Mouse (Mus musculus): ENCODE measurements around the gene Rad51b. TPM values are rescaled to one million over a fixed set of nuclear protein-coding genes. Genes with fewer than 3 reads are reported as not detected.

Rad51b gene
- polyA plus RNA-seq, 1 experiment from 2014 or later: 0.87 TPM

DNA sequence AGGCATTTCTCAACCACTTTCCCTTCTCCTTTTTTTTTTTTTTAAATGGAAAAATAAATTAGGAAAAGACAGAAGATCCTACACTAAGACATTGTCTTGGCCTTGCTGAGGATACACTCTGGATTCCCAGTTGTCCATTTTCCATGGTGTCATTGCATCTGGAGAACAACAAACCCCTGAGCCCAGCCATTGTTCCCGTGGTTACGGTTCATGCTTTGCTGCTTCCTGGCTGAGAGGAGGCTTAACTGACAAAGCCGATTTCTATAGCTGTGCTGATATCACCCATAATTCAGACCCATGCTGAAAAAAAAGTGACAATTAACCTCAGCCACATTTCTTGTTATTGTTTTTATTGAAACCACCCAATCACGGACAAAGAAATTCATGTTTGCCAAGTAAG, 295.1 kb downstream of the Rad51b start:
- 32% methylated on average over 4 of the region's 4 CpGs for WGBS
- H3K9ac ChIP-seq (replicated peaks; ENCODE audit: low read depth, low read length): no peak overlapping the region
- H3K27ac ChIP-seq (ENCODE audit: low read depth, low read length): no peak overlapping the region
- H3K4me3 ChIP-seq (ENCODE audit: low read depth, low read length): no peak overlapping the region
- H3K9me3 ChIP-seq (ENCODE audit: control insufficient read depth, low read length): no peaks in the 10 kb centered on the region
- H3K4me1 ChIP-seq (ENCODE audit: control insufficient read depth, insufficient read depth, low read length): no peaks in the 10 kb centered on the region
- no peaks in the 10 kb centered on the region for H3K36me3 ChIP-seq (ENCODE audit: control insufficient read depth, insufficient read depth, low read length)
- no peaks in the 10 kb centered on the region for H3K27me3 ChIP-seq (ENCODE audit: control insufficient read depth, insufficient read depth, low read length)
- no peak overlapping the region for H3K4me2 ChIP-seq (ENCODE audit: low read depth, low read length)
- ATAC-seq (ENCODE audit: low read depth): no peak

DNA sequence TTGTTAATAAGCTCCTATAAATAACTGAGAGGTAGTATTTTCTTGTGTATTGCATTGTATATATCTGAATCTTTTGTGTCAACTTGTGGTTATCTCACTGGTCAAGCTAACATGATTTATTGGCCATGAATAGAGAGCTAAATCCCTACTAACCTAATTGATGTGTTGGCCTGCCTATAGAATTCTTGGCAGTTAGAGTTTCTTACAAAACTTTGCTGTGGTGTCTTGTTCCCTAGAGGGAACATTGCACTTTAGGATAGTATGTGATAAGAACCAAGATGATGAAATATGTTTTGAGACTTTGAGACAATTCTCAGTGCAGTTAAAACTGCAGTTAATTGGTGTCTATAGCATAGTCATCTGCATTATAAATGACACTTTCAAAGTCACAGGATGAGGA, 299.8 kb downstream of the Rad51b start:
- Histone ChIP-seq H3K4me2 (ENCODE audit: low read depth, low read length) (no peak overlapping the region), H3K36me3 (ENCODE audit: control insufficient read depth, insufficient read depth, low read length) (no peaks in the 10 kb centered on the region), H3K27ac (ENCODE audit: low read depth, low read length) (no peak overlapping the region), H3K4me3 (ENCODE audit: low read depth, low read length) (no peak overlapping the region), H3K4me1 (ENCODE audit: control insufficient read depth, insufficient read depth, low read length) (no peaks in the 10 kb centered on the region), H3K9me3 (ENCODE audit: control insufficient read depth, low read length) (no peaks in the 10 kb centered on the region), H3K27me3 (ENCODE audit: control insufficient read depth, insufficient read depth, low read length) (no peaks in the 10 kb centered on the region), H3K9ac (replicated peaks; ENCODE audit: low read depth, low read length) (no peak overlapping the region)
- ATAC-seq (ENCODE audit: low read depth): no peak

DNA sequence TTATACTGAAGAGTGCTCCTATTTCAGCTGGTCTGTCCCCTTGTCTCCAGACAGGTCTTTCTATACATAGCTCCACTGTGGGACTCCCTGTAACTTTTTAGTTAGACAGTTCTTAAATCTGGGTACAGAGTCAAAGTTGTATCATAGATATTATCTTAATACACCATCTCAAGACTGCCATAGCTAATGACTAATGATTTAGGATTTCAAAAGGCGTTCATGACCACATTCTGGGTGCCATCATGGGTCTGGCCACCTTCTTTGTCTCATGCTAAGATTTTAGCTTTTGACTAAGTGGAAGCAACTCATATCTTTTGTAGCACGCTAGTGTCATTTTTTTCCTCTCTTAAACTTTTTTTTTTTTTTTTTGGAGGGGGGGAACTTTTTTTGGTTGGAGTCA, 300.3 kb downstream of the Rad51b start:
- H3K36me3 ChIP-seq (ENCODE audit: control insufficient read depth, insufficient read depth, low read length): no peaks in the 10 kb centered on the region
- no peak overlapping the region for H3K9ac ChIP-seq (replicated peaks; ENCODE audit: low read depth, low read length)
- H3K27me3 ChIP-seq (ENCODE audit: control insufficient read depth, insufficient read depth, low read length): no peaks in the 10 kb centered on the region
- H3K9me3 ChIP-seq (ENCODE audit: control insufficient read depth, low read length): no peaks in the 10 kb centered on the region
- no peak overlapping the region for H3K27ac ChIP-seq (ENCODE audit: low read depth, low read length)
- no peak overlapping the region for H3K4me2 ChIP-seq (ENCODE audit: low read depth, low read length)
- 95% methylated on average over 2 of the region's 2 CpGs for WGBS
- no peak for ATAC-seq (ENCODE audit: low read depth)
- H3K4me1 ChIP-seq (ENCODE audit: control insufficient read depth, insufficient read depth, low read length): no peaks in the 10 kb centered on the region
- no peak overlapping the region for H3K4me3 ChIP-seq (ENCODE audit: low read depth, low read length)

DNA sequence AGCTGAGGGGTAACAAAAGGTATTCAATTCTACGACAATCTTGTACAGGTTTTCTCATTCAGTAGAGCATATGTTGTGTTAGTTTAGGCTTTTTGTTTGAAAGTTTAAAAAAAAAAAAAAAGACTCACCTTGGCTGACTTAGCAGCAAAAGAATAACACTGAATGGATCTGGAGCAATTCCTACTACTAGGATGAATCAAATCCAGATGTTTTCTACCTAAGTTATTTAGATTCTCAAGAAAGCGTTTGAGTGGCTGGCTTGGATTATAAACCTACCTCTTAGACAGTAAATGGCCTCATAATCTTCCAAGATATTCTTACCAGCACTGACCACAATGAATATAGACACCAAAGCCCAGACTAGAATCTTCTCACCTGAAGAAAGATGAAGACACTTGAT, 300.7 kb downstream of the Rad51b start:
- Histone ChIP-seq H3K27ac (ENCODE audit: low read depth, low read length) (no peak overlapping the region), H3K4me1 (ENCODE audit: control insufficient read depth, insufficient read depth, low read length) (no peaks in the 10 kb centered on the region), H3K9me3 (ENCODE audit: control insufficient read depth, low read length) (no peaks in the 10 kb centered on the region), H3K4me3 (ENCODE audit: low read depth, low read length) (no peak overlapping the region), H3K9ac (replicated peaks; ENCODE audit: low read depth, low read length) (no peak overlapping the region), H3K36me3 (ENCODE audit: control insufficient read depth, insufficient read depth, low read length) (no peaks in the 10 kb centered on the region), H3K27me3 (ENCODE audit: control insufficient read depth, insufficient read depth, low read length) (no peaks in the 10 kb centered on the region), H3K4me2 (ENCODE audit: low read depth, low read length) (no peak overlapping the region)
- ATAC-seq (ENCODE audit: low read depth): no peak
- whole genome bisulfite sequencing: 93% methylated on average over 2 of the region's 2 CpGs

DNA sequence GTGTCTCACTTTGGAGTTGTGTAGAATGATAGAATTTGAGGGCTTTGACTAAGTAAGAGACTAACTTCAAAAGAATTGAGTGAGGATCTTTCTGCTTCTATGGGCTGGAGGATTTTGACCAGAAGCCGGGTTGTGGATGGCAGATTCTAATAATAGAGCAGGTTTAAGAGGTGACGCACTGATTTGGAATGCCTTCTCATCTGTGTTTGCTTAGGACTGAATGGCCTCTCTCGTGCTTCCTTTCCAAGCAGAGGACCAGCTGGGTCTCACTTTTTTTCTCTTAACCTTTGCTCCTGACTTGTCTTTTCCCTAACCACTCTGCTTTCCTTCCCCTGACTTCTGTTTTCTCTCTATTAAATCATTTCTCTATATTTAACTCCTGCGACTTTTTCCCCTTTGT, 301.4 kb downstream of the Rad51b start:
- no peak for ATAC-seq (ENCODE audit: low read depth)
- Histone ChIP-seq H3K27ac (ENCODE audit: low read depth, low read length) (no peak overlapping the region), H3K36me3 (ENCODE audit: control insufficient read depth, insufficient read depth, low read length) (no peaks in the 10 kb centered on the region), H3K9me3 (ENCODE audit: control insufficient read depth, low read length) (no peaks in the 10 kb centered on the region), H3K4me3 (ENCODE audit: low read depth, low read length) (no peak overlapping the region), H3K4me2 (ENCODE audit: low read depth, low read length) (no peak overlapping the region), H3K9ac (replicated peaks; ENCODE audit: low read depth, low read length) (no peak overlapping the region), H3K4me1 (ENCODE audit: control insufficient read depth, insufficient read depth, low read length) (no peaks in the 10 kb centered on the region), H3K27me3 (ENCODE audit: control insufficient read depth, insufficient read depth, low read length) (no peaks in the 10 kb centered on the region)
- 46% methylated on average over 4 of the region's 4 CpGs for WGBS

DNA sequence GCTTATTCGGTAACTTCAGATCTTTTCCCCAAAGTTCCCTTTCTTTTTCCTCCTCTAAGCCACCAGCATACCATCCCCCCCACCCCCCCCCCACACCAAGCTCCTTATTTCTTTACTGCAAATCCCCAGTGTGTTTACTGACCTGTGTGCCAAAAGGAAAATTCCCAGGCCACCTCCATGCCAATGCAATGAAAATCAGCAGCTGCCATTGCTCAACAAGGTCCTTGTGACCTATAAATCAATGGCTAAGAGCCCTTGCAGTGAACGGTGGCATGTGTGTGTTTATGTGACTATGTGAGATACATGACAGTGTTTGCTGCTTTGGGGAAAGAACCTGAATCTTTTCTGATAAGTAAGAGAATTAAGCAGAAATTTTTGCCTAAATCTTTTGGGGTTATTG, 301.8 kb downstream of the Rad51b start:
- no peaks in the 10 kb centered on the region for H3K27me3 ChIP-seq (ENCODE audit: control insufficient read depth, insufficient read depth, low read length)
- no peak overlapping the region for H3K9ac ChIP-seq (replicated peaks; ENCODE audit: low read depth, low read length)
- H3K4me2 ChIP-seq (ENCODE audit: low read depth, low read length): no peak overlapping the region
- no peak overlapping the region for H3K27ac ChIP-seq (ENCODE audit: low read depth, low read length)
- WGBS: 28% methylated on average over 2 of the region's 2 CpGs
- no peak for ATAC-seq (ENCODE audit: low read depth)
- no peaks in the 10 kb centered on the region for H3K9me3 ChIP-seq (ENCODE audit: control insufficient read depth, low read length)
- H3K36me3 ChIP-seq (ENCODE audit: control insufficient read depth, insufficient read depth, low read length): no peaks in the 10 kb centered on the region
- no peaks in the 10 kb centered on the region for H3K4me1 ChIP-seq (ENCODE audit: control insufficient read depth, insufficient read depth, low read length)
- no peak overlapping the region for H3K4me3 ChIP-seq (ENCODE audit: low read depth, low read length)

DNA sequence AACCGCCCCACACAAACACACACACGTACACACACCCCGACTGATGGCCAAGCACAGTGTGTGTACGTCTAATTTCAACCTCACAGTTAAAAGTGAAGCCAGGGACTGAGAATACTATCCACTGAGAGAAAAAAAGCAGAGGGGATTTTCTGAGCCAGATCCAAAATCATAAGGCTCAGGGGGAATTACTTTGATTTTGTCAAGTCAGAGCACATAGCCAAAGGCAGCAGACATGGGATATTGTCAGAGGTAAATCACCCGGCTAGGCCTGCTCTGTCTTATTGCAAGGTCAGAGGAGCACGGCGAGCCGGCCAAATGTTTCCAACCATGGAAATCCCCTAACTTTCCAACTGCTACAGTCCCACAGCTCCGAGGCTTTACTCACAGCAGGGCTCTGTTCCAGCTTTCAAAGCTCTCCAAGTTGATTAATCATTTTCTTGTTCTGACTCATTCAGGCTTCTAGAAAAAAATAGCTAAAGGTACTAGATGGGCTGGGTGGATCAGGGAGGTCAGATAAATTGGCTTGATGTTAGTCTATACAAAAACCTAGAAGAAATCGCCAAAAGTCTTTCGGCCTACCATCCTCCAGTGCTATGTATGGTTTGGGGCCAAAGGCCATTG, 303.2 kb downstream of the Rad51b start:
- ATAC-seq (ENCODE audit: low read depth): no peak
- WGBS: 38% methylated on average over 11 of the region's 11 CpGs
- H3K27ac ChIP-seq (ENCODE audit: low read depth, low read length): no peak overlapping the region

DNA sequence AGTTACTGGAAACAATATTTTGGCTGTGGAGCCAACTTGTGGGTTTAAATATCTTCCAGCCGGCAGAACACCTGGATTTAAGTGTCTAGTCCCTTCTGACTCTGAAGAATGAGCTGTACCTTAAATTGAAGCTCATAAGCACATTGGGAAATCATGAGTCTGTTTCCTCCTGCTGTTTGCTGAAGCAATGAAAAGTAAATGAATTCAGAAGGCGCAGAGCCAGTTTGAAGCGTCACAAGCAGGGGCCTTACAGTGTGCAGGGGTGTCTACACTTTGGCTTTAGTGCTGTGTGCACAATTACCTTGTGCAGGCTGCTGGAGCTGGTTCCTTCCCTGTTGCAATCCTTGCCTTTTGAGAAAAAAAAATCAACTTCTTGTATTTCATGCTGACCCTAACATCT, 305.6 kb downstream of the Rad51b start:
- Histone ChIP-seq H3K4me3 (ENCODE audit: low read depth, low read length) (no peak overlapping the region), H3K36me3 (ENCODE audit: control insufficient read depth, insufficient read depth, low read length) (no peaks in the 10 kb centered on the region), H3K9ac (replicated peaks; ENCODE audit: low read depth, low read length) (no peak overlapping the region), H3K27me3 (ENCODE audit: control insufficient read depth, insufficient read depth, low read length) (no peaks in the 10 kb centered on the region), H3K4me2 (ENCODE audit: low read depth, low read length) (no peak overlapping the region), H3K27ac (ENCODE audit: low read depth, low read length) (no peak overlapping the region), H3K9me3 (ENCODE audit: control insufficient read depth, low read length) (no peaks in the 10 kb centered on the region), H3K4me1 (ENCODE audit: control insufficient read depth, insufficient read depth, low read length) (no peaks in the 10 kb centered on the region)
- no peak for ATAC-seq (ENCODE audit: low read depth)
- 73% methylated on average over 3 of the region's 3 CpGs for WGBS

More for the DNA sequence above, 303.2 kb downstream of the Rad51b start:
- H3K36me3 ChIP-seq (ENCODE audit: control insufficient read depth, insufficient read depth, low read length): no peaks in the 10 kb centered on the region
- H3K4me3 ChIP-seq (ENCODE audit: low read depth, low read length): no peak overlapping the region
- no peaks in the 10 kb centered on the region for H3K27me3 ChIP-seq (ENCODE audit: control insufficient read depth, insufficient read depth, low read length)
- no peak overlapping the region for H3K9ac ChIP-seq (replicated peaks; ENCODE audit: low read depth, low read length)
- H3K4me2 ChIP-seq (ENCODE audit: low read depth, low read length): no peak overlapping the region
- H3K9me3 ChIP-seq (ENCODE audit: control insufficient read depth, low read length): no peaks in the 10 kb centered on the region
- no peaks in the 10 kb centered on the region for H3K4me1 ChIP-seq (ENCODE audit: control insufficient read depth, insufficient read depth, low read length)

DNA sequence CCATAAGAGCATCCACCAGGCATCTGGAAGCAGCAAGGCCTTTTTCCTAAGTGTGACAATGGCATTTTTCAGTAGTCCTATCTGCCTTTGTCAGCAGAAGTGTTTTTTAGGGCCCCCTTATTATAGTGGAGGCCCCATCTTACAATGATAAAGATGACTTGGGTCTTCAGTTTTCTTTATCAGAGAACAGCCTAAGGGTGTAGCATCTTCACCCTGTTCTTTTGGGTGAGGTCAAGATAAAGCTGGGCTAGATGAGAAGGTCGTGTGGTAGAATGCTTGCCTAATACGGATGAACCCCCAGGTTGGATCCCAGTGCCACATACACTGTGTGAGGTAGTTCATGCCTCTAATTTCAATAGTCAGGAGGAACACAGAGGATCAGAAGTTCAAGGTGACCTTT, 307.8 kb downstream of the Rad51b start:
- Histone ChIP-seq H3K36me3 (ENCODE audit: control insufficient read depth, insufficient read depth, low read length) (no peaks in the 10 kb centered on the region), H3K4me1 (ENCODE audit: control insufficient read depth, insufficient read depth, low read length) (no peaks in the 10 kb centered on the region), H3K27ac (ENCODE audit: low read depth, low read length) (no peak overlapping the region), H3K27me3 (ENCODE audit: control insufficient read depth, insufficient read depth, low read length) (no peaks in the 10 kb centered on the region), H3K4me3 (ENCODE audit: low read depth, low read length) (no peak overlapping the region), H3K4me2 (ENCODE audit: low read depth, low read length) (no peak overlapping the region), H3K9ac (replicated peaks; ENCODE audit: low read depth, low read length) (no peak overlapping the region), H3K9me3 (ENCODE audit: control insufficient read depth, low read length) (no peaks in the 10 kb centered on the region)
- WGBS: 88% methylated on average over 2 of the region's 2 CpGs
- ATAC-seq (ENCODE audit: low read depth): no peak

Data from neural tube, embryonic 14.5 days (tissue).